Comparison of ENCODE assay signal across 16 mouse cellular contexts in genomic region chr11:71414403-71415140, GRCm38 (mm10).
DNase-seq lines count a peak whose midpoint lies in the region; ATAC-seq lines count a peak whose summit lies in the region.
"Had no signal": no experiment of that assay in that cellular context is flagged by ENCODE, and none has a peak within 500 bp of the region (broad histone marks: within the 10 kb centered on the region; RNA-seq: fewer than 3 reads in every experiment).

No protein-coding gene starts in this region.

- no peak overlapping the region for H3K9ac ChIP-seq in embryonic facial prominence, embryonic 14.5 days (ENCODE audit: low read depth, low read length)
- no peak overlapping the region for H3K9ac ChIP-seq in hindbrain, embryonic 11.5 days (ENCODE audit: low read depth, low read length)
- no peak overlapping the region for H3K9ac ChIP-seq in midbrain, embryonic 13.5 days (replicated peaks)
- H3K9ac ChIP-seq: embryonic facial prominence, embryonic 15.5 days; kidney, embryonic 15.5 days; lung, embryonic 15.5 days had no signal

- no peaks in the 10 kb centered on the region for H3K9me3 ChIP-seq in embryonic facial prominence, embryonic 14.5 days (ENCODE audit: control insufficient read depth, low read length)
- H3K9me3 ChIP-seq in embryonic facial prominence, embryonic 10.5 days: no peaks in the 10 kb centered on the region
- no peaks in the 10 kb centered on the region for H3K9me3 ChIP-seq in hindbrain, embryonic 11.5 days (ENCODE audit: control insufficient read depth, low read length)
- no peaks in the 10 kb centered on the region for H3K9me3 ChIP-seq in midbrain, embryonic 13.5 days
- H3K9me3 ChIP-seq: embryonic facial prominence, embryonic 15.5 days; kidney, embryonic 15.5 days; lung, embryonic 15.5 days had no signal

- H3K4me2 ChIP-seq in embryonic facial prominence, embryonic 14.5 days (ENCODE audit: low read depth, low read length): no peak overlapping the region
- H3K4me2 ChIP-seq in hindbrain, embryonic 11.5 days (replicated peaks; ENCODE audit: low read depth, low read length): no peak overlapping the region
- H3K4me2 ChIP-seq in midbrain, embryonic 13.5 days (replicated peaks): no peak overlapping the region
- H3K4me2 ChIP-seq: embryonic facial prominence, embryonic 15.5 days; kidney, embryonic 15.5 days; liver, embryonic 11.5 days; lung, embryonic 15.5 days had no signal

- H3K36me3 ChIP-seq in embryonic facial prominence, embryonic 14.5 days (ENCODE audit: control insufficient read depth, insufficient read depth, low read length): no peaks in the 10 kb centered on the region
- H3K36me3 ChIP-seq in embryonic facial prominence, embryonic 10.5 days (replicated peaks): no peaks in the 10 kb centered on the region
- H3K36me3 ChIP-seq in hindbrain, embryonic 11.5 days (ENCODE audit: control insufficient read depth, insufficient read depth, low read length): no peaks in the 10 kb centered on the region
- H3K36me3 ChIP-seq in midbrain, embryonic 13.5 days: no peaks in the 10 kb centered on the region
- H3K36me3 ChIP-seq: embryonic facial prominence, embryonic 15.5 days; kidney, embryonic 15.5 days; lung, embryonic 15.5 days had no signal

- H3K27ac ChIP-seq in embryonic facial prominence, embryonic 14.5 days (replicated peaks; ENCODE audit: low read depth, low read length): no peak overlapping the region
- no peak overlapping the region for H3K27ac ChIP-seq in embryonic facial prominence, embryonic 10.5 days (replicated peaks)
- no peak overlapping the region for H3K27ac ChIP-seq in hindbrain, embryonic 11.5 days (ENCODE audit: low read depth, low read length)
- H3K27ac ChIP-seq in midbrain, embryonic 13.5 days: peak overlapping the region; percentile 36; the same call in 1 of the 2 replicates
- H3K27ac ChIP-seq: embryonic facial prominence, embryonic 15.5 days; kidney, embryonic 15.5 days; lung, embryonic 15.5 days had no signal

- no peak for ATAC-seq in embryonic facial prominence, embryonic 14.5 days (ENCODE audit: low read depth)
- peak; percentile 63; the same call in 1 of the 2 replicates for ATAC-seq in hindbrain, embryonic 11.5 days (ENCODE audit: low FRiP score)
- ATAC-seq in midbrain, embryonic 13.5 days: peak; percentile 81
- no peak for ATAC-seq in megakaryocyte-erythroid progenitor cell, adult 5-6 weeks (replicated peaks; ENCODE audit: low FRiP score, low TSS enrichment, poor library complexity, severe bottlenecking)

- peak; percentile 19 for DNase-seq in embryonic facial prominence, embryonic 14.5 days (ENCODE audit: low spot score)
- DNase-seq in embryonic facial prominence, embryonic 10.5 days (ENCODE audit: low spot score): no peak
- peak; percentile 19 for DNase-seq in hindbrain, embryonic 11.5 days (ENCODE audit: low spot score)
- peak; percentile 86 for DNase-seq in retina, postnatal 1 day
- DNase-seq in cerebellum, postnatal 36 days: no peak
- DNase-seq in thymus, postnatal 0 days (ENCODE audit: low spot score): no peak
- DNase-seq: adrenal gland, adult 8-10 months; cerebellum, postnatal 25 days; right cerebral cortex, postnatal 14 days; thymus, adult 2 months had no signal

- WGBS in embryonic facial prominence, embryonic 14.5 days: 81% methylated on average over 9 of the region's 9 CpGs
- 80% methylated on average over 9 of the region's 9 CpGs for WGBS in embryonic facial prominence, embryonic 10.5 days
- 68% methylated on average over 9 of the region's 9 CpGs for WGBS in hindbrain, embryonic 11.5 days
- 53% methylated on average over 9 of the region's 9 CpGs for WGBS in midbrain, embryonic 13.5 days

- H3K4me3 ChIP-seq in embryonic facial prominence, embryonic 14.5 days (ENCODE audit: low read depth, low read length): no peak overlapping the region
- H3K4me3 ChIP-seq in embryonic facial prominence, embryonic 10.5 days: no peak overlapping the region
- H3K4me3 ChIP-seq in hindbrain, embryonic 11.5 days (ENCODE audit: low read depth, low read length): no peak overlapping the region
- H3K4me3 ChIP-seq in midbrain, embryonic 13.5 days (replicated peaks): no peak overlapping the region
- H3K4me3 ChIP-seq: embryonic facial prominence, embryonic 15.5 days; kidney, embryonic 15.5 days; lung, embryonic 15.5 days had no signal

- H3K4me1 ChIP-seq in embryonic facial prominence, embryonic 14.5 days (ENCODE audit: control insufficient read depth, insufficient read depth, low read length): no peaks in the 10 kb centered on the region
- H3K4me1 ChIP-seq in embryonic facial prominence, embryonic 10.5 days: 0 out of 2 replicates have a peak, but pooled peaks cover 8% of the 10 kb centered on the region
- no peaks in the 10 kb centered on the region for H3K4me1 ChIP-seq in hindbrain, embryonic 11.5 days (replicated peaks; ENCODE audit: control insufficient read depth, insufficient read depth, low read length)
- H3K4me1 ChIP-seq in midbrain, embryonic 13.5 days (replicated peaks): peaks cover 16% of the 10 kb centered on the region
- H3K4me1 ChIP-seq: embryonic facial prominence, embryonic 15.5 days; lung, embryonic 15.5 days had no signal

- no peaks in the 10 kb centered on the region for H3K27me3 ChIP-seq in embryonic facial prominence, embryonic 14.5 days (replicated peaks; ENCODE audit: control insufficient read depth, insufficient read depth, low read length)
- no peaks in the 10 kb centered on the region for H3K27me3 ChIP-seq in embryonic facial prominence, embryonic 10.5 days (replicated peaks; ENCODE audit: low read depth, poor library complexity, severe bottlenecking)
- no peaks in the 10 kb centered on the region for H3K27me3 ChIP-seq in hindbrain, embryonic 11.5 days (ENCODE audit: control insufficient read depth, insufficient read depth, low read length)
- H3K27me3 ChIP-seq in midbrain, embryonic 13.5 days: 0 out of 2 replicates have a peak, but pooled peaks cover 3% of the 10 kb centered on the region
- H3K27me3 ChIP-seq: embryonic facial prominence, embryonic 15.5 days; kidney, embryonic 15.5 days; lung, embryonic 15.5 days had no signal

Comparison
In these comparisons a context has a peak if more than half of its experiments do, and no peak if none do; other contexts are left out.
1. DNase-seq: peak in embryonic facial prominence, embryonic 14.5 days (single experiment), hindbrain, embryonic 11.5 days (single experiment) and retina, postnatal 1 day (single experiment); none in embryonic facial prominence, embryonic 10.5 days (single experiment), cerebellum, postnatal 36 days (0 of 2) and thymus, postnatal 0 days (single experiment).
2. ATAC-seq: peak in hindbrain, embryonic 11.5 days (single experiment) and midbrain, embryonic 13.5 days (single experiment); none in embryonic facial prominence, embryonic 14.5 days (single experiment) and megakaryocyte-erythroid progenitor cell, adult 5-6 weeks (single experiment).